Mouse (Mus musculus): ENCODE results near the gene Zfp672.
"Not testable (repeated sequence)": the region's sequence is repeated elsewhere in the genome, so short reads cannot be mapped to it uniquely, and the experiment has no call there.

Gene Zfp672

DNA sequence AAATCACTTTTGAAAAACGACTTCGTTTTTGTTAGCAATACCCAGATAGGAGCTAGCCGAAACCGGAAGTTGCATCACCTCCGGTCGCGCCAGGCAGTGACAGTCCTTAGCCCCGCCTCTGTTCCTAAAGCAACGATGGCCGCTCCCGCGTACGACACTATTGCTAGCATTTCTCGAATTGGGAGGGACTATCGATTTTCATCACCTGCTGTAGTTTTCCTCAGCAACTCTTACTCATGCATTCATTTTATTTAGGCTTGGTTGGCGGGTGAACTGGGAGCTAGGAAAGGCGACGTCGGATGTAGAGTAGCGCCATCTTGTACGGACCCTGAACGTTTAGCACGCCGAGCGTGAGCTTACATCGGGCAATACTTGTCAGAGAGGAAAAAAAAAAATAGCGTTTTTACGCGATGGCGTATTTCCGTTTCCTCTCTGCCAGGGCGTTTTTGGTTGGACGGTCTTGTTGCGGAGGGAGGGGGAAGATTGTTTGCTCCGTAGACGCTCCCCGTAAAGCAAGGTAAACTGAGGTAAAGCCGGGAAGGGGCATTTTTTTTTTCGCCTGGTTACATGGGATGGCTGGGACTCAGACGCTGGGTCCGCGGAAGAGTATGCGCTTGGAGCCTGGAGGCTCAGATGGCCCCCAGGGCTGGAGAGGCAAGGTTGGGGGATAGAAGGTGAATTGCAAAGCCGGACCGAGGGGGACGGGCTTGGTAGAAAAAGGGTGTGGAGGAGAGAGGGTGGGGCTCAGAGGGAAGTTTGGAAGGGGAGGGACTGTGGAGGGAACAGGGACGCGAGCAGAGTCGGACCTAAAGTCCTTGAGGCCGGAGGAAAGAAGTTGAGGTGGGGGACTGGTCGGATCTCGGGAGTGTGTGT, at the start of gene Zfp672, which contains the start of gene Sh3bp5l:
TSS of gene Zfp672 (minus strand) at position 64 of the 873 bp plus-strand sequence.
TSS of gene Sh3bp5l (plus strand) at position 449 of the 873 bp plus-strand sequence.
- peak; percentile 91 for DNase-seq

DNA sequence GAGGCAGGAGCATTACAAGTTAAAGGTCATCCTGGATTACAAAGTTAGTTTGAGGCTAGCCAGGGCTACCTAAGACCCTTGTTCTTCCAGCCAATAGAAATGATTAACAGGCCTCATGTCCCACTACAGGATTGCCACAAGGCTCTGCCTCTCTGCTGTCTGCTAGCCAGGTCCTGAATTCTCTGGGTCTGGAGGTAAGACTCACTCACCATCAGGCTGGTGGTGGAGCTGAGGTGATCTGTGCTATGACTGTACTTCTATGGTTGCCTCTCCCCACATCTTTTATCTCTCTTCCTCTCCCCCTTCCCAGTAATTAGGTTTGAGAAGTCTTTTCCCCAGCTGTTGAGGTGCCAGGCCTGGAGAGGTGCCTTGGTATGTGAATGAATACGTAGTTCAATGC, 49.4 kb upstream of the Zfp672 start:
- DNase-seq: no peak

DNA sequence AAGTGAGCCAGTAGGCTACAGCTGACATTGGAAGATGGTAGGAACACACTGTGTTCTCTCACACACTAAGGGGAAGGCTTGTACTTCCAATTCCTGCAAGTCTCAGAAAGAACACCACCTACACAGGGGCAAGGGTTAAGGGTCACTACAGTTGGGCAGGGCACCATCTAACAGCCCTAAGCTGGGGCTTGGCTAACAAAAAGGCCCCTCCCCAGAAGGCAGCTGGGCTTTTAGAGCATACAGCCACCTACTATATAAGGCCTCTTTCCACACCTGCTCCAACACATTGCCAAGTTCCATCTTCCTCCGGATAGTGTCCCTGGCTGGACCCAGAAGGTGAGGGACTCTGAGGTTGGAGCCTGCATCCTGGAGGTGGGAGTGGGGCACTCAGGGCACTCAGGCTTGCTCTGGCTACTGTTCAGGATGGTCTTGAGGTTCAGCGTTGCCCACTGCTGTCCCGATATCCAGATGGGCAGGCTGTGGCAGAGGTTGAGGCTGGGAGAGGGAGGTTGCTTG, 48.7 kb upstream of the Zfp672 start, which contains the start of gene Lypd8:
TSS of gene Lypd8 (plus strand) at position 281 of the 516 bp plus-strand sequence.
- no peak for DNase-seq

DNA sequence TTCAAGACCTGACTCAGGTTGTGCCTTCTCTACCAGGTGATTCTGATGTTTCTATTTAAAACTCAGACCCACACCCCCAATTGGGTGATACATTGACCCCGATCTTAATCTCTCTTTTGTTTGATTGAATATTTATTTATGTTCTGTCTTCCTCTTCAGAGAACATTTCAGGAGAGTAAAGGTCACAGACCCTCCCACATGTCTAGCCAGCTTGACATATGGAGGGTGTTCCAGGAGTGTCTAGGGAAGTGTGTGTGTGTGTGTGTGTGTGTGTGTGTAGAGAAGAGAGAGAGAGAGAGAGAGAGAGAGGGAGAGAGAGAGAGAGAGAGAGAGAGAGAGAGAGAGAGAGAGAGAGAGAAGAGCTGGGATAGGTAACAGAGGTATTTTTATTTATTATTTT, 47.5 kb upstream of the Zfp672 start:
- DNase-seq: no peak

DNA sequence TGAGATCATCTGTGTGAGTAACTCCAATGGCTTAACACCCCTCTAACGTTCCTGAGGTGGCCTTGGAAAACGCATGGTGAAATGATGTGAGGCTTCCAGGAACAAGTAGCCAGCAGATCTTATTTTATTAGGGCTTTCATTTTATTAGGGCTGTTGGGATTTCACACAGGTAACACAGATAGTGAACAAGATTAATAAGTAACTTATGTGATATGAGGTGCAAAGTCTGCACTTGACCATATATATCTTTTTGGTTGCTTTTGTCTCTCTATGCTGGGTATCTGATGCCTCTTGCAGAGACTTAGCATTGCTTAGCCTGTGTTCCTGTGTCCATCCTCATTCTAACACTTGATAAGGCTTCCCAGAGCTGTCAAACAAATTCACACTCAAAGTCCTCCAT, 47.1 kb upstream of the Zfp672 start:
- no peak for DNase-seq

DNA sequence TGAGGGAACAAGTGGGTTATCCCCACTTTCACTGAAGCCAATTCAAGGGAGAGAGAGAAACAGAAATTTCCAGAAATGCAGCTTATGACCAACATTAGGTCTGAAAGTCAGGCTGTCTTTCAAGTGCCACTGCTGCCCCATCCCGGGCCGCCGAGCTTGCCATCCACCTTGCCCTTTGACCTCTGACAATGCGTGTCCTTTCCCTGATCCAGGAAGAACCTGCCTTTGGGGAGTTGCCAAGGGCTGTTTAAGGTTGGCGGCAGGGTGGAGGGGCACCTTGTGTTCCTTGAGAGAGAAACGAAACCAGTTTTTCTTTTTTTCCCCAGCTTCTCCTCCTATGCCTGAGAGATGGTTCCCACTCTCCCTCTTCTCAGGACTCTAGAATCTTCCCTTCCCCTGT, 36.1 kb upstream of the Zfp672 start:
- DNase-seq: not testable (repeated sequence)

DNA sequence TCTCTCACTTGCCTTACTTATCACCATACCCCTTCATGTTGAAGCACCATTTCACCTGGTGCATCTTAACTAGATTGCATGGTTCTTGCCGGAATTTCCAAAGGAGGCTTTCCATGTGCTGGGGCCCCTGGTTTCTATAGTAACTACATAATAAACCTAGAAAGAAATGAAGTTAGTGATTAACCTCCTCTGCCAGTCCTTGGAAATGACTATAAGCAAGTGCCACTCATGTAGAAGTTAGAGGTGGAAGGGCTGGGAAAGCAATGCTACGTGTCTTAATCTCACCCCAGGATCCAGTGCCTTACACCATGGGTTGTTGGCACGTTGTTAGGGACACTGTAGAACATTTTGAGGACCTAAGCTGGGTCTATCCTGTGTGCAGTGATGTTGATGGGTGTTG, 34.3 kb upstream of the Zfp672 start:
- no peak for DNase-seq

DNA sequence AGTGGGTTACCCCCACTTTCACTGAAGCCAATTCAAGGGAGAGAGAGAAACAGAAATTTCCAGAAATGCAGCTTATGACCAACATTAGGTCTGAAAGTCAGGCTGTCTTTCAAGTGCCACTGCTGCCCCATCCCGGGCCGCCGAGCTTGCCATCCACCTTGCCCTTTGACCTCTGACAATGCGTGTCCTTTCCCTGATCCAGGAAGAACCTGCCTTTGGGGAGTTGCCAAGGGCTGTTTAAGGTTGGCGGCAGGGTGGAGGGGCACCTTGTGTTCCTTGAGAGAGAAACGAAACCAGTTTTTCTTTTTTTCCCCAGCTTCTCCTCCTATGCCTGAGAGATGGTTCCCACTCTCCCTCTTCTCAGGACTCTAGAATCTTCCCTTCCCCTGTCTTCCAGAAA, 32.4 kb upstream of the Zfp672 start:
- not testable (repeated sequence) for DNase-seq

DNA sequence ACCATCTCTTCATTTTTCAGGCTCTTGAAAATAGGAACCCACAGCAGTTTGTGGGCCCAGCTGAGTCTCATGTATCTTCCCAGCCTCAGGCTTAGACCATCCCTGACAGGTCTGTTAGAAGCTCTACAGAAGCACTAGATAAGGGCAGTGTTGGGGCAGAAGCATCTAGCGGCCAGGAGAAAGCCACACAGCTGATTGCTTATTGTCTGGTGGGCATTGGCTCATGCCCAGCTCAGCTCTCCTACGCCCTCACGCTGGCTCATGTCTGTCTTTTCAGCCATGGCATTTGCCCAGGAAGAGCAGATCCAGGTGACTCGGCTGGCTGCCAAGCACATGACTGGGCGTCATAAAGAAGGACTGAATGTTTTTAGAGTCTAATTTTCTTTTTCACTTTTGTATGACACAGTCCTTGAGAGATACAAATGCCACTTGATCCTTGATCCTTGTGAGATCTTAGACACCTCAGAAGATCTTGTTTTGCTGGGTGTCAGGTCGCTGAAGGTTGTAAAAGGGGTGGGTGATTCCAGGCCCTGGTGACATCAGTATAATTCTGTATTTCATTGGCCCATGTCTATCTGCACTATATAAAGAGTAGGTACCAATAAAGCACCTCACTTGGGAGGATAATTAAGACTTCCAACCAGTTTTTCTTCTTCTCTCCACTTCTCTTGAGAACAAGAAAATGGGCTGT, 27.9 kb upstream of the Zfp672 start:
- DNase-seq: no peak

DNA sequence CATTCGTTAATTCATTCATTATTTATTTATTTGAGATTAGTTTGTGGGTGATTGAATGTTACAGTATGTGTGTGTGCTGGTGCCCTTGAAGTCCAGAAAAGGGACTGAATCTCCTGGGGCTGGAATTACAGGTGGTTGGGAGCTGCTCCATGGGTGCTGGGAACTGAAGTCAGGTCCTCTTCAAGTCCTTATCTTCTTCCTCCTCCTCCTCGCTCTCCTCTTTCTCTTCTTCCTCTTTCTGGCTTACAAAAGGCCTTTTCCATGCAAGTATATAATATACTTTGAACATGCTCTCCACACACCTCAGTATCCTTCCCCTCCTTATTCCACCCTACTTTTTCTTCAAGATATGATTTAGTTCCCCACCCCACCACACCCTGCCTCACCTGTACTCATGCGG, 26.9 kb upstream of the Zfp672 start:
- no peak for DNase-seq

DNA sequence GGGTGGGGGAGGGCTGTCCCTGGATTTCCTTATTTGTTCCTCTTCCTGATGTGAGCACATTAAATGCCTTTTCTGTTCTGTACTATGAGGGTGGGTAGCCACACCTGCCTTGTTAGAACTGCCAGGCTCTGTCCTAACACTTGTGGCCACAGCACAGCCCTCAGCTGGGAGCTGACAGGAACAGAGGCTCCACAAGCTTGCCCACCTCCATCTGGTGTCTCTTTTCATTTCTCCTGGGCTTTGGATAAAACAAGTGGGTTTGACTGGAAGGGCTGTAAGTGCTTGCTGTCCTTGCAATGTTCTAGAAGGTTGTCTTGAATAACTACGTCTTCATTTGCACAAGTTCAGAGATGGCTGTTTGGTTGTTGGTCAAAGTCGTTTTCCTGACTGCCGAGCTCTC, 24.8 kb upstream of the Zfp672 start:
- DNase-seq: no peak

DNA sequence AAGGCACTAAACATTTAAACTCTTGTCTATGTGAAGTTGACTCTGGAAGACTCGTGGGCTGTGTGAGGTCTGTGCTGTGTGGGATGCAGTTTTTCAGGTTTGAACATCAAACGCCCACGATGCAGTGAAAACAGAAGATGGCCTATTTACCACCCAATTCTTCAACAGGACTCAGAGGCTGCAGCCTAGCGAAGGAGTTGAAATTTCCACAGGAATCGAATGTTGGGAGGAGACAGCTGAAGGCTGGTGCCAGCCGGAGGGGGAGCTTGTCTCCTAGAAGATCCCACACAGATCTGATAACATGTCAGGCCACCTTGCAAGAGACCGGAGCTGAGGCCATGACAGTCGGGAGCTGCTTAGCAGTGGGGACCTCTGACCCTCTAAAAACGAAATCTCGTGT, 24.3 kb upstream of the Zfp672 start:
- DNase-seq: no peak

DNA sequence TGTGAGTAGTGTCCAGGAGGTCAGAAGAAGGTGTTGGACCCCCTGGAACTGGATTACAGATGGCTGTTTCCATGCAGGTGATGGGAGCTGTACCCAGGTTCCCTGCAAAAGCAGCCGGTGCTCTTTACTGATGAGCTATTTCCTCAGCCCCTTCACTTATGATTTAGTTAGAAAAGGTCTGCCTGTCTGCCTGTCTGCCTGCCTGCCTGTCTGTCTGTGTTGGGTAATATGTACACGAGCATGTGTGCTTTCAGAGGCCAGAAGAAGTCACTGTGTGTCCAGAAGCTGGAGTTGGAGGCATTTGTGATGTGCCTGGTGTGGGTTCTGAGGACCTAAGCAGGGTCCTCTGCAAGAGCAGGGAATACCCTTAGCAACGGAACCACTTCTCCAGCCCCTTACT, 23.6 kb upstream of the Zfp672 start:
- no peak for DNase-seq

DNA sequence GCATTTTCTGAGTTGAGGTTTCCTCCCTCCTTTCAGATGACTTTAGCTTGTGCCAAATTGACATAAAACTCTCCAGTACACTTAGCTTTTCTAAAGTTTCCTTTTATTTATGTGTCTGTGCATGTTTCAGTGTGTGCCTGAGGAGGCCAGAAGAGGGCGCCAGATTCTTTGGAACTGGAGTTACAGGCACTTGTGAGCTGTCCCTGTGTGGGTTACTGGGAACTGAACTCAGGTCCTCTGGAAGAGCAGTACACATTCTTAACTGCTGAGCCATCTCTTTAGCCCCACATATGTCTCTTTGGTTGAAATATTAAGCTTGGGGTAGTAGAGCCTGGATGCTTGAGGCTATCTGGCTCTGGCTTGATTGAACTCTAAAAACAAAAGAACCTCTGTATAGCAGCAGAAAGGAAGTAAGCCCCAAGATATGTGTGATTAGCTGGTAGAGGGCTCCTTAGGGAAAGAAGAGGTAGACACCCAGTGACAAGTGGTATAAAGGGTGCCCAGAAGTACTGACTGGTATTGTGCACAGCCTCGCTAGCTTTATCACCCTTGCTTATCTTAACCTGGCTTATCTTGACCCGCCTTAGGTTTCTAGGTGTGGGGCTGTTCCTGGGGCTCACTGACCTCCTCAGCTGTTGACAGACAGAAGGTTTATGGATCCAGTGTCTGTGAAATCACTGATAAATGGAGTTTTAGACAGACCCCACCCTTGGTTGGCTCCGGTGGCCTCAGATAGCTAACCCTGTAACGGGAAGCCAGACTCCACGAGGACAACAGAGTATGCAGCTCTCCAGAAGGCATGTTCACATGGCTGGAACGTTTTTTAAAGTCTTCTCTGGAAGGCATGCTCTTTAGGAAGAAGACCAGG, 22.8 kb upstream of the Zfp672 start:
- DNase-seq: no peak

DNA sequence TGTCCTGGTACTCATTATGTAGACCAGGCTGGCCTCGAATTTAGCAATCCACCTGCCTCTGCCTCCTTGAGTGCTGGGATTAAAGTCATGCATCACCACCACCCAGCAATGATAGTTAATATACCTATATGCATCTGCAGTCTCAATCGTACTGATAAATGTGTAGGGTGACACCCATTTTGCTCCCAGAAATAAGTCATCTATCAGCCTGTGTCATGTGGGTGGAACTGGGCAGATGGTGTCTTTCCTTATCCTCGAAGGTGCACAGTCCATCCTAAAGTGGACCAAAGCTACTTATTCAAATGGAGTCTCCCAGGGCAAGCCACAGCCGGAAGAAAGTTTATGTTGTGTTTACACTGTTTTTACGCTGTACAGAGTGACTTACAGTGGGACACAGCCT, 21.0 kb upstream of the Zfp672 start:
- DNase-seq: no peak

DNA sequence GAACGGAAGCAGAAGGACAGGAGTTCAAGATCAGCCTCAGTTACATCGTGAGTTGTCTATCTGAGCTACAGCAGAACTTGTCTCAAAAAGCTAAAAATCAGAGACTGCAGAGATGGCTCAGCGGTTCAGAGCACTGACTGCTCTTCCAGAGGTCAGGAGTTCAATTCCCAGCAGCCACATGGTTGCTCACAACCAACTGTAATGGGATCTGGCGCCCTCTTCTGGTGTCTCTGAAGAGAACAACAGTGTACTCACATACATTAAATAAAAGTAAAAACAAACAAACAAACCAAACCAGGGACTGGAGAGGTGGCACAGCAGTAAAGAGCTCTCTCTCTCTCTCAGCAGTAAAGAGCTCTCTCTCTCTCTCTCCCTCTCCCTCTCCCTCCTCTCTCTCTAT, 20.5 kb upstream of the Zfp672 start:
- no peak for DNase-seq

DNA sequence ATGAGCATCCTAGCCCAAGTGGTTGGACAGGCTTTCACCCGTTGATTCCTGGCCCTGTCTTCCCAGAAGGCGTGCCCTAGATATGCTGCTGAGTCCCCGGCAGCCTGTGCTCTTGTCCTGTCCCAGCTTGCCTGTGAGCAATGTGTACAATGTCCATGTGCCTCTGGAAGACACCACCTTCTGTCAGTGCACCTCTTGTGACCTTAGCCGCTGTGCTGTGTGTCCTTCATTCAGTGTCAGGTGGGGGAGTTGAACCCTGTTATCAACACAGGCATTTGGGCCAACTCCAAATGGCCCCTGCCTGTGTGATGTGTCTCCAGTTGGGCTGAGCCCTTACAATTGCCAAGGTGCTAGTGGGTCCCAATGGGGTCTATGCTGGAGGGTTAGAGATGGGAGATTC, 16.6 kb upstream of the Zfp672 start:
- no peak for DNase-seq

DNA sequence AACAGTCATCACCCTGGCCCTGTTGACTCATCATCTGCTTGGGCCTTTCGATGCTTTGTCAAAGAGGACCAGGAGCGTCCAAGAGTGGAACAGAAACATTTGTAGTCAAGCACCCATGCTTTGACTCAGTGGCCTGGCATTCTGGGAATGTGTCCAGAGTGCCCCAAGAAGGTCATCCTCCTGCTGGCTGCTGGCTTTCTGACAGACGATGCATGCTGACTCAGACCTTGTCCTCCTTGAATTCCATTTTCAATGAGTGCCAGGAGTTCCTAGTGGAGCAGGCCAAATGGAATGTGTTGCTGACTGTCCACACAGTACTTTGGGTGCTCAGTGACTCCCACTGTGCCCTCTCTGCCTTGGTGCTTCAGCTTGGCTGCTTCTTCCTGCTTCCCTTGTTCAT, 4.6 kb upstream of the Zfp672 start:
- DNase-seq: peak; percentile 34 to 70

DNA sequence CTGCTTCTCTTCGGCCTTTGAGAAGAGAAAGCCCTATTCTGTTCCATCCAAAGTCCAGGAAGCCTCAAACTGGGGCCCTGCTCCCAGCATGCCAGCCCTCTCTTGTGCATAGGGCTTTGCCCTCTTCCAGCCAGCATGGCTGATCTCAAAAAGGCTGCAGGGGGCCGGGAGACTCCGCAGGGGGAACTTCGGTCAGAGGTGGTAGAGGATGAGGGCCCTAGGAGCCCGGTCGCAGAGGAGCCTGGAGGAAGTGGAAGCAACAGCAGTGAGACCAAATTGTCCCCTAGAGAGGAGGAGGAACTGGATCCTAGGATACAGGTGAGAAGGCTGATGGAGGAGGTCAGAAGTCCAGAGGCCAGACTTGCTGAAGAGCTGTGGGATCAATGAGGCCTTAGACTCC, 1.4 kb upstream of the Zfp672 start:
- DNase-seq: no peak

DNA sequence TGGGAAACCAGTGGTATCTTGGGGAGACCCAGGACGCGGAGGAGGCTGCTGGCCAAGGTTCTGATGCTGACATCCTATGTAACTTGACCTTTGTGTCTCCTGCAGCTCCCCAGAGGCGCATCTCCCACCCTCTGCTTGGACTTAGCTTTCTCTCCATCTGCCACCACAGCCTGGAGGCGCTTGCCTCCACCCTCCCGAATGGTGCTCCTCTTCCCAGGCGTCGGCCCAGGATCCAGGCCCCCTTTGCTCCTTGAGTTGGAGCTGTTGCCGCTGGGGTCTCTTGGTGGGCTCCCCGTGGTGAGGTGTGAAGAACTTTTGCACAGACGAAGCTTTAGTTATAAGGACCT, 983 bp upstream of the Zfp672 start:
- DNase-seq: no peak

DNA sequence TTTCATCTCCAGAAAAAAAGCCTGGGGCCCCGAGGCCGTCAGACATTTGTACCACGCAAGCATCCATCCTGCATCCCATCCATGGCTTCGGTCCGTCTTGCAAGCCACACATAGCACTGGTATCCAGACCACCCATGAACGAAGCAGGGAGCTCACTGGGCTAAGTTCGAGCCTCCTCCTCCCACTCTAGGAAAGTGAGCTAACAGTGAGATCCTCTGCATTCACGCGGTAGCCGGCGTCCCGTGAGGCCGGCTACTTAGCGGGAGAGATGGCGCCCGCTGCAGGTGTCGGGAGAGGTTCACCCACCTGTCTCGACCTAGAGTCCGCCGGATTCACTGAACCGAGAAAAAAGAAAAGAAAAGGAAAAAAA, 248 bp downstream of the Zfp672 start:
- no peak for DNase-seq

DNA sequence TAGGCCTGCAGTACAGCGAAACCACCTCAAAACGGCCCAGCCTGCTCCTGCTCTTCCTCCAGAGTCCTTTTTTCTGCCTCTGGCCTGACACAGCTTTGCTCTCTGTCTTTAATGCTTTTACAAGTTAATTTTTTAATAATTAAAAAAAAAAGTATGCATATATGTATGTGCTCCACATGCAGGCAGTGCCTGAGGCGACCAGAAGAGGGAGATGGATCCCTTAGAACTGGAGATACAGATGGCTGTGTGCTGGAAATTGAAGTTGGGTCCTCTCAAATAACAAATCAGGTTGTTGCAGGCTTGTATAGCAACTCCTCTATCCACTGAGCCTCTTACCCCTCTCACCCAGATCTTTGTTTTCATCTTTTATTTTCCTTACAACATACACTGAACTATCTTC, 3.4 kb downstream of the Zfp672 start:
- no peak for DNase-seq

DNA sequence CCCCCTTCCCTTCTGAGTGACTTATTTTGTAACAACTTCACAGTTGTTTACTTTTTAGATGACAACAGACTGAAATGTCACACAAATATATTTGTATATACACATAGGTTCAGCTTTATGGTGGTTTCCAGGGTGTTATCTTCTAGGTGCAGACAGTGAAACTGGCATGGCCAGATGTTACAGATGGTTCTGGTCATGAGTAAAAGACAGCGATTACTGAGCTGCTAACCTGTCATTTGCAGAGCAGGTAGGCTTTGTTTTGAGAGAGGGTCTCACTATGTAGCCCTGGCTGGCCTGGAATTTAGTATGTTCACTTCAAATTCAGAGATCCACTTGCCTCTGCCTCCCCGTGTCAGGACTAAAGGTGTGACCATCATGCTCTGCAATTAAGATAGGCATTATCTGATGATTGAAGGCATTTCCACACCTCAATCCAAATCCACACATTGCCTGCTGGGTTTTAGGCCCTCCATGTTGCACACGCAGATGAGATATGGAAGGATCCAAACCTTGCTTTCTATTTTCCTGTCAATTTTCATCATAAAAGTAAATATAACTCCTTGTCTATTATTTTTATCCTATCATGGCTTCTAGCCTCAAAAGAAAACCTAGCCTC, 5.4 kb downstream of the Zfp672 start:
- no peak for DNase-seq

All from lung, postnatal 4 days (tissue).